Mouse (Mus musculus): ENCODE results near the gene Mpc2.
A peak's percentile ranks its signal among the peaks of the same experiment; 100 is the strongest.

The Mpc2 gene

DNA sequence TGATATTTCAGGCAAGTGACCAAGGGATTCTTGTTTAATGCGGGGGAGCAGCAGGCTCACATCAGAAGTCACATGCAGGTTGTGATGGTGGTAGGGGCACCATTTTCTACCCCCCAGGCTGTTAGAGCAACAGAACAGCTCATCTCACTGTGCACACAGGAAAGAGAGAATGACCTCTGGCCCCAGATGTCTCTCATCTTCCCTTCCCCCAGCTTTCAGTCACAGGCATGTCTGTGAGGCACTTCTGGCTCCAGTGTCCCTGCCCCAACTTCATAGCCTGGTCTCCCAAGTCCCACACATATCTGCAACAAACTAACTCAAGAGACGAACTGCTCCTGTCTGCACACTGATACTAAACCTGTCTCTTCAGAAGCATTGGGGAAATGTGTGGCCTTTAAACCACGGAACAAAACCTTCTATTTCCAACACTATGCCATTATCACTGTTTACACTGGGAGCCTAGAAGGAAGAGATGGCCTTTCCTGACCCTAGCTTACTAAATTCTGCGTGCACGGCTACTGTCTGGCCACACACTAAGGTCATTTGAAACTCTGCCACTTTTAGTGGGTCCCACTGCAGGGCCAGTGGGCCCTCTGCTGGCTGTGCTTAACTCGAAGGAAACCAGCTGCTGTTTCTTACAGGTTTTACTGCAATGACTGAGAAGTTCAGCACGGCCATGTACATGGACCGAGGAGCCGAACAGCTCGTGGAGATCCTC lies 43.0 kb downstream of the Mpc2 start:
- DNase-seq (ENCODE audit: low spot score), result peak; percentile 63

DNA sequence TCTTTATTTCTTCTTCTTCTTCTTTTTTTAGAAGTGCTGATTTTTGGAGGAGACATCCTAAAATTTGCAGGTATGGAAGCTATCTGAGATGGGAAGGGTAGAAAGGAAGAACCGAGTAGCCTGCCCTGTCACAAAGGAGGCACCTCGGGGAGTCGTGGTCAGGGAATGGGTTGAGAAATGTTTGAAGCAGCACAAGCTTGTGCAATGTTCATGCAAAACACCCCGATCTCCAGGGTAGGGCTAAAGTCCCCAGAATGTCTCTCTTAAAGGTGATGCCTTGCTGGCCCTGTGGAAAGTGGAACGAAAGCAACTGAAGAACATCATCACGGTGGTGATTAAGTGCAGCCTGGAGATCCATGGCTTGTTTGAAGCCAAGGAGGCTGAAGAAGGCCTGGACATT lies 45.9 kb downstream of the Mpc2 start:
- DNase-seq (ENCODE audit: low spot score), result no peak

DNA sequence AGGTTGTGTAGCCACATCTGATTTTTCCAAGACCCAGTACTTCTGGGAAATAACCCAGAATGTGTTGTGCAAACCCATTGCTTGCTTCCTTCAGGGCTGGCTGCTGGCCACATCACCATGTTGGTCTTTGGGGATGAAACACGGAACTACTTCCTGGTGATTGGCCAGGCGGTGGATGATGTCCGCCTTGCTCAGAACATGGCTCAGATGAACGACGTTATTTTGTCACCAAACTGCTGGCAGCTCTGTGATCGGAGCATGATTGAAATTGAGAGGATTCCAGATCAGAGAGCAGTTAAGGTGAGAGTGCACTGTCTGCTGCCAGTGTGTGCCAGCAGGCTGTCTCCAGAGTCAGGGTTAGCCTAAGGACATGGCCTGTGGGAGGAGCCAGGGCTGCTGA lies 49.7 kb downstream of the Mpc2 start:
- DNase-seq (ENCODE audit: low spot score), result no peak

DNA sequence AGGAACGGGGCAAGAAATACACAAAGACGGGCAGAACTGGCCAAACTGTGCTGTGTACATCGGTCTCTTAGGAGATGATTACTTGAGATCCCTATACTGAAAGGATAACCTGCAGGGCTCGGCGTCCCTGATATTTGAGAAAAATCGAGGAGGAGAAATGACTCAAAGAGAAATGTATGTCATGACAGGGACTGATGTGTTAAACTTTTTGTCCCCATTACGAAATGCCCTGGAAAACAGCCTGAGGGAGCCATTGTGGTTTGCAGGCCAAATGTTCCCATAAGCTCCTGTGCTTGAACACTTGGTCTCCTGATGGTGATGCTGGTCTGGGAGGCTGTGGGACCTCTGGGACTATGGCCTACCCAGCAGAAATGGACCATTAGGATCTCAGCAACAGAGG lies 60.3 kb downstream of the Mpc2 start:
- no peak for DNase-seq (ENCODE audit: low spot score)

Data from embryo, embryonic 10 days (tissue).